Mouse (Mus musculus) left cerebral cortex, postnatal 14 days (tissue): ENCODE results near the gene Mipol1. TPM values are rescaled to one million over a fixed set of nuclear protein-coding genes. Genes with fewer than 3 reads are reported as not detected.

ENCODE experiments used
- DNase-seq, 2 experiments: peaks; one replicate each; pipeline ENCODE4 v3.0.0; 2021 to 2022; ENCODE audit warnings: low spot score in 2 of 2, mixed read lengths in 1 of 2
- intact Hi-C: fragments of 180-260 bp; cut with DNase I; formaldehyde crosslinking; loops from one replicate; pipeline ENCODE4 v1.15.1; 2025
- total RNA-seq, 2 experiments: library from RNA; stranded (reverse); gene quantifications; 2 replicates each; pipeline ENCODE4 v1.2.3; 2021

Mipol1 gene
- total RNA-seq, 2 experiments from 2014 or later, result 4.9 to 5.0 TPM

DNA sequence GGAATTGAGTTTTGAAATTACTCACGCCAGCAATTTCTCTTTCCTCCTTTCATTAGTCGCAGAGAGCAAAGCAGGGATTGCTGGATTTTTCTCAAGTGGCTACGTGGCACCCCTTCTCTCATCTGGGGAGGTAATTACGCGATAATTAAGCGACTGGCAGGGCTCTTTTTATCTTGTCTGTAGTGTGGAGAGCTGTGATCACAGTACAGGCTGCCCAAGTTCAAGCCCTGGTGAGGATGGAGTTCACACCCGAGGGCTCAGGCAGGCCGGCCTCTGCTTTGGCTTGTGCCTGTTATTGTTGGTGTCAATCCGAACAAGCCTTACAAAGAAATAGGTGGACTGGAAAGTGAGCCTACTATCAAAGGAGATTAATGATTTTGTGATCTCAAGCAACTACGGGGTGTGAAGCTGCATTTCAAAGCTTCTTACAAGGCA lies 309.3 kb downstream of the Mipol1 start:
- no peak for DNase-seq
- intact Hi-C loops, result loop anchor here (5.0 kb wide), 1 partner anchor 852 kb away; no protein-coding TSS in a partner anchor

DNA sequence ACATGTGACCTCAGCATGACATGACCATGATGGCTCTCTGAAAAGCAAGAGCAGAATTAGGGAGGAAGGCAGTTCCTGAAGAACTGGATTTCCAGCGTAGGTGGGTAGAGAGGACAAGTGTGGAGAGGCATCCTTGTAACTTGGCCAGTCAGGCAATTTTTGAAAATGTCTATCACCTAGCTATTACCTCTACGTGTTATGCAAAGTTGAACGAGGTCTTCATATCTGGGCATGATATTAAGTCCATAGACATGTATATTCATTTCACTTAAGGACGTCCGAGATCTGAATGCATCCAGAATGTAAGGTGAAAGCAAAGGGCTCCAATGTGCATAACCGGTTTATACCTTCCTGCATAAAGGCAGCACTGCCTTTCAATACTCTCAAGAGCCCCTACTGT lies 310.9 kb downstream of the Mipol1 start:
- DNase-seq, result no peak
- intact Hi-C loops, result loop anchor here (5.0 to 10.0 kb wide), 5 partner anchors 259 to 1086 kb away; partner anchors contain the start of gene Nkx2-9

DNA sequence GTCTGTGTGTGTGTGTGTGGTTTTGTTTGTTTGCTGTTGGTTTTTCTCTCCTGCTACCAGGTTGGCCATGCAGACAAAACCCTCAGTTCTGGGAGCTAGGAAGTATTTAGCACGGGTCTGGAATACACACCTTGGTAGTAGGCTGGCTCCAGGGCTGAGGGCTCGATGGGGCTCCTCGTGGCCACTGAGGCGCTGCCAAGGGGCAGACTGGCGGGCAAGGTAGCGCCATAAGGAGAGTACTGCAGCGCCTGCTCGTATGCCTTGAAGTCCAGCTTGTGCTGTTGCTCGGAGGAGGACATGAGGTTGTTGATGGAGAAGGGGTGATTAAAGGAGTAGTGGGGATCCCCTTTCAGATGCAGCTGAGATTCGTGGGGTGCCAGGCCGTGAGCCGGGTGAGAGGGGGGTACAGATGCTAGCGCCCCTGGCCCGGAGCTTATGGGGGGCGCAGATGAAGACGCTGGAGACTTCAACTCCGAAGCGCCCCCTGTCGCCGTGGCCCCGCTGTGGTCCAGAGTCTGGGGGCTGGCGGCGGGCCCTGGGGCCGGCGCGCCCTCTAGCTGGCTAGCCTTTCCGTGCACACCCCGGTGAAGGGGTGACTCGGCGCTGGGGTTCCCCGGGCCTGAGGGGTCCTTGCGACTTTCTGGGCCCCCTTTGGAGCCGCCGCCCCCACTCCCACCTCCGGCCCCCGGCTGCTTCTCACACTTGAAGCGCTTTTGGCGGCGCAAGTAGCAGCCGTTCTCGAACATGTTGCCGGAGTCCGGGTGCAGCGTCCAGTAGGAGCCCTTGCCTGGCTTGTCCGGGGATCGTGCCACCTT lies 311.9 kb downstream of the Mipol1 start:
- DNase-seq, result no peak
- intact Hi-C loops, result loop anchor here (5.0 to 10.0 kb wide), 5 partner anchors 260 to 1087 kb away; partner anchors contain the start of gene Nkx2-9

DNA sequence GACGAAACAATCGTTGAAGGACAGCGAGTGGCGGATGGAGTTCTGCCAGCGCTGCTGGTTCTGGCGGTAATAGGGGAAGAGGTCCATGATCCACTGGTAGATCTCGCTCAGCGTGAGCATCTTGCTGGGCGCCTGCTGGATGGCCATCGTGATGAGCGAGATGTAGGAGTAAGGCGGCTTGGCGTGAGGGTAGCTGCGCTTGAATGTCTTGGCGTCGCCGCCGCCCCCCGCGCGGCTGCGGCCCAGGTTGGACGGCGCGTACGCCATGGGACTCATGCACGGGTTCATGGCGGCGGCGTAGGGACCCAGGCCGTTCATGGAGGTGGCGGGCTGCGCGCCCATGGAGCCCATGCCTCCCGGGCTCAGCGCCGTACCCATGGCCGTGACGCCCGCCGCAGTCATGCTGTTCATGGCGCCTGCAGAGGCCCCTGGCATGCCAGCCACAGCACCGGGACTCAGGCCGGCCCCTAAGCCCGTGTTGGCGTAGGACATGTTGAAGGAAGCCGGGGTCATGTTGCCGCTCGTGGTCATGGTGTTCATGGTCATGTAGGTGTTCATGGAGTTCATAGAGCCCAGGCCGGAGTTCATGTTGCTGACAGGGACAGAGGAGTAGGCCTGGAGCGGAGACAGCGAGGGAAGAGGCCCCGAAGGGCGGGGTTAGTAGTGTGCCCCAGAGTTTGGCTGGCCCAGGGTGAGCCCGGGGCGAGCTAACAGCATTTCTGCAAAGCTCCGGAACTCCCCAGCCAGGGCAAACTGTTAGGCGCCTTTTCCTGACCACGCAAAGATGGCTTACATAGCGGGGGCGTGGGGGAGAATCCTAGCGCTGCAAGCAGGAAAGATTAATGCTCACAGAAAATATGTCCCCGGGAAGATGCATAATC lies 312.8 kb downstream of the Mipol1 start:
- DNase-seq, result no peak
- intact Hi-C loops, result loop anchor here (5.0 to 10.0 kb wide), 5 partner anchors 261 to 1088 kb away; partner anchors contain the start of gene Nkx2-9

DNA sequence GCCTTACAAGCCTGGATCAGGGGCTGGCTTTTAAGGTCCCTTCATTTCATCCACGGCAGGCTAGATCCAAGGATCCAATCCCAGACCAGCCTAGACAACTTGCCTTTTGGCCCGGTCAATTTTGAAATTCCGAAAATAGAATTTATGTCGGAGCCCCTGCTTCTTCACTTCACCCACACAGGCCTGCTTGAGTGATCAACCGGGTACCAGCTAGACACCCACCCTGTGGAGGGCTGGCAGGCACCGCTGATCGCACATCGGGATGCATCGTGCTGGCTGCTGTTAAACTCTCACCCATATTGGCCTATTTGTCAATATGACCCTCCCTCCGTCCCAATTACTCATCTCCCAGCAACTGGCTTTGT lies 313.4 kb downstream of the Mipol1 start:
- intact Hi-C loops, result loop anchor here (5.0 to 10.0 kb wide), 5 partner anchors 261 to 1089 kb away; partner anchors contain the start of gene Nkx2-9
- DNase-seq, result no peak

DNA sequence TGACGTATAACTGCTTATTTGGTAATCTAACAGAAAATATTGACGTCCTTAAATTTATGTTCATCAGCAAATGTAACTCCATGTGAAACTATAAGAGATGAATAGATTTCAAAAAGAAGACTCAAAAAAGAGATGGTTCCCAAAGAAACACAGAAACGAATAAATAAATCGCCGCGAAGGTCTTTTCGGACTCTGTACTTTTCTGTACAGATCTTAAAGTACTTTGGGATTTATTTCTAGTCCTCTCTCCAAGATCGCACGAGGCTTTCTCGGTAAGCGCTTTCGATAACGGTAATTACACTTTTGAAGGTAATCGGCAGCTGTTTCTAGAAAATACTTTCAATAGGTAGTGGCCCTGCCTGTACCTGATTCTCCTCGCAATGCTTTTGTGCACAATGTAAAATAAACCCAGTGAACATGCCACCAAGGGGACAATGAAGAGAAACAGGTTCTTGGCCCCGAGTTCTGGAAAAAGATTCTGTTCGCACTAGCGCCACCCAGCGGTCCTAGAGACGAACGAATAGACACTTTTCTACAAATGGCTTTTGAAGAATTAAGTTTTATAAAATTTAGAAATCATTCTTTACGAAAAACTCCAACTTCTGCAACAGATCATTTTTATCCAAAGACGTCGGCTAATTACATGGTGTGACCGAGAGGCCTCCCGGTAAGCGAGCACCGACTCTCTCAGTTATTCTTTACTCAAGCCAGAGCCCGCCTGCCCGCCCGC lies 314.6 kb downstream of the Mipol1 start:
- intact Hi-C loops, result loop anchor here (5.0 to 10.0 kb wide), 5 partner anchors 263 to 1090 kb away; partner anchors contain the start of gene Nkx2-9
- peak; percentile 48 to 53 for DNase-seq

DNA sequence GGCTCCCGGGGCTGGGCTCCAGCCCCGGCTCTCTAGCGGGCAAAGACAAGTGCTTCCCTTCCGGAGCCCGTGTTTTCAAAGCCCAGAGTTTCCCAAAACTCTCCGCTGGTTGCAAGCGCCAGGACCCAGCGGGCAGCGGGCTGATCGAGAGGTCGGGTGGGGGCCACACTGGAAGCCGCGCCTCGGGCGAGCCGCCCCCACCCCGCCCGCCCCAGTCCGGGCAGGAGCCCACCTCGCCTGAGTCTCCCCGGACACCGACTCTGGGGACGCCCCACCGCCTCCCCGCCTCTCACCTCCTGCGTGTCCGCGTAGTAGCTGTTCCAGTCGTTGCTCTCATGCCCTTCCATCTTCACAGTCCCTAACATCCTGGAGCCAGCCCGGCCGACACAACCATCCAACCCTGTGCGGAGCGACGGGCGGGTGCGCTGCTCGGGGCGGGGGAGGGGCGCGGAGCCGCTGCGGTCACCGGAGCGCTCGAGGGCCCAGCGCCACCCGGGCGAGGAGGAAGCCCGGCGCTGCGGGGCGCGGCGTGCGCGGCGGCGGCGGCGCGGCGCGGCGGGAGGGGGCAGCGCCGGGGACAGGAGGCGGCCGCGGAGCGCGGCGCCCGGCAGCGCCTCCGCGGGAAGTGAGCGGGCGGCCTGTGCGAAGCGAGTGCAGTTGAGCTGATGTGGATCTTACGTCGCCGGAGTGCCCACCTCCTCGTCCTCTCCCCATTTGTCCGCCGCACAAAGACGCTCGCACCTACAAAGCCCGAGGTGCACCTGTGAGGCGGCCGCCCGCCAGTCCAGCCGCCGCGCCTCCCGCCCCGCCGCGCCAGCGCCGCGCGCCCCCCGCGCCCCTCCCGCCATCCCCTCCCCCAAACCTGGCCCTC lies 315.4 kb downstream of the Mipol1 start:
- no peak for DNase-seq
- intact Hi-C loops, result loop anchor here (10.0 kb wide), 1 partner anchor 1091 kb away; no protein-coding TSS in a partner anchor

Other genes starting within 250 kb of the Mipol1 start
- under 1 TPM; 0.53 to 0.66 TPM for gene Slc25a21, start 33.0 kb upstream of the Mipol1 start, total RNA-seq
- 10 to 100 TPM; 13.6 to 13.9 TPM for gene Prps1l3, start within 50 bp of the Mipol1 start, total RNA-seq